Mouse (Mus musculus): Measurements from ENCODE around the gene Oip5.
"Not testable (repeated sequence)": the region's sequence is repeated elsewhere in the genome, so short reads cannot be mapped to it uniquely, and the experiment has no call there.

The Oip5 gene

DNA sequence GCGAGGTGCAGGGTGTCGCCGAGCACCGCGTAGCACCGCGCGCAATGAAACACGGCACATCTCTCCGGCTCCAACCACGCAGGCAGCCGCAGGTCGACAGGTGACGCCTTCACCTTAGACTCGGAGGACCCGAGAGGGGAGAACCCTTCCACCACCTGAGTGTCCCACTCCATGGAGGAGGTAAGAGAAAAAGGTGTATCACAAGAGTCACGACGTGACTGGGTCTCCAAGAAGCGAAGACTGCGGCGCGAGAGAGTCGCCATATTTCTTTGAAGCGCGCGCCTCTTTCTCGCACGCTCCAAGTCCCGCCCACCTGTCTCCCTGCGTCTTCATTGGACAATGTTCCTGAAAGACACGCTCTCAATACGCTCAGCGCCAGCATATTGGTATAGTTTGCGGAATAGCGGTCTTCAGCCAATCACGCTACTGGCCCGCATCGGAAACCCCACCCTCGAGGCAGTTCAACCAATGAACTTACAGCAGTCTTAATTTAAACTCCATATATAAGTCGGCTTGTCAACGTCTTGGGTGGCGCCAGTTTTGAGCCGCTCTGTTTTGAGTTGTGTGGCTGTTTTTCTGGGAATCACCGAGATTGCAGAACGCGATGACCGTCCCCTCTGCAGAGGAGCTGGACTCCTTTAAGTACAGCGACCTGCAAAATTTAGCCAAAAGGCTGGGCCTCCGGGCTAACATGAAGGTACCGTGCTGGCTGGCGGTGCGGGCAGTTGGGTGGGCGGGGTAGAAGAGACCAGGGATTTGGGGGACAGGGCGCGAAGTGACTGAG is at the start of gene Oip5, which contains the start of gene Nusap1:
Gene Oip5 (minus strand): TSS at position 271 of the 784 bp plus-strand sequence.
Gene Nusap1 (plus strand): TSS at position 100 of the 784 bp plus-strand sequence.
- DNase-seq (ENCODE audit: low spot score) = peak; percentile 95

DNA sequence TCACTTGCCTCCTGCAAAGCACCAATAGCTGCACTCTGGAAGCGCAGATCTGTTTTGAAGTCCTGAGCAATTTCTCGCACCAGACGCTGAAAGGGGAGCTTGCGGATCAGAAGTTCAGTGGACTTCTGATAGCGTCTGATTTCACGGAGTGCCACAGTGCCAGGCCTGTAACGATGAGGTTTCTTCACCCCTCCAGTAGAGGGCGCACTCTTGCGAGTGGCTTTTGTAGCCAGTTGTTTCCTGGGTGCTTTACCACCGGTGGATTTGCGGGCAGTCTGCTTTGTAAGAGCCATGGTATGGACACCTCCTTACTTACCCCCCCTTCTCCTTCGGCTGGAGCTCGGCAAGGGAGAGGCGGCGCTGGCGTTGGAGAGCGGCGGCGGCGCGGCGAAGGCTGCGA is 47.5 kb upstream of the Oip5 start:
- DNase-seq (ENCODE audit: low spot score) = not testable (repeated sequence)

DNA sequence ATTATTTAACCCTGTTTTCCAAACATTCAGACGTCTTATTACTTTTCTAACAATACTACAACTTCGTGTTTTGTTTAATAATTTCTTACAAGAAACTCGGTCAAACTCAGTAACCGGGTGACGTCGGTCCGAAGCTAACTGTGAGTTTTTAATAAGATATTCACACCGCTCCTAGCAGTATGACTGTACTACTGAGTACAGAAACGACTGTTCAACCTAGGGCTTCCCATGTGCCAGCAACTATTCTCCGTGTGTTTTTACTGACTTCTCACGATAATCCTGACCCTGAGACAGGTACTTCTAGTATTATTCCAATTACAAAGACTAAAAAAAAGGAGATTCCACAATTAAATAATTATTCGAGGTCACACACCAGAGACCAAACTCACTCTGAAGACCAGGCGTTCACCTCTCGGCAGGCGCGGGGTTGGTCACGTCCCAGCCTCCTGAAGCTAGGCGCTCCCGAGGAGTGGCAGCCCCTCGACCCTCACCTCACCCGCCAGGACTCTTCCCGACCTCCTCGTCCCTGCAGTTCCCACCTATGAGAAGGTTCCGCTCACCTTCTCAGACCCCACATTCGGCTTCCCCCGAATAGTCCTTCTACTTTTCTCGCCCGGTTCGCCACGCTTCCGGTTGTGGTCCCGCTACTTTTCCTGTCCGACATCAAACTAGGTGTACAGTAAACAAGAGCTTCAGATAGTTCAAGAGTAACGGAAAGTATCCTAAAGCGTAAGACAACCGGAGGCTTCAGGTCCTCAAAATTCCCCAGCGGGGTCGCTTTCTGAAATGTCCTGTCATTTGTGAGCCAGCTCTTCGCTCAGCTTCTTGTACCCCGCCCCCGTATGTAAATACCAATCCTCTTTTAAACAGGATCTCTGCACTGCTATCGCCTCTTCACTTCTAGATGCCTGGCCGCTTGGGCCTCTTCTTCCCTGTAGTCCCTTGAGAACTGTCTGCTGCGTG is 44.2 kb upstream of the Oip5 start, which contains the start of gene Ndufaf1:
Gene Ndufaf1 (minus strand): TSS at position 608 of the 963 bp plus-strand sequence.
- DNase-seq (ENCODE audit: low spot score) = peak; percentile 79

- DNase-seq (ENCODE audit: low spot score) = no peak
Measured at GRCm38 (mm10) chr2:119644254-119644653, 26.0 kb upstream of the Oip5 start.

DNA sequence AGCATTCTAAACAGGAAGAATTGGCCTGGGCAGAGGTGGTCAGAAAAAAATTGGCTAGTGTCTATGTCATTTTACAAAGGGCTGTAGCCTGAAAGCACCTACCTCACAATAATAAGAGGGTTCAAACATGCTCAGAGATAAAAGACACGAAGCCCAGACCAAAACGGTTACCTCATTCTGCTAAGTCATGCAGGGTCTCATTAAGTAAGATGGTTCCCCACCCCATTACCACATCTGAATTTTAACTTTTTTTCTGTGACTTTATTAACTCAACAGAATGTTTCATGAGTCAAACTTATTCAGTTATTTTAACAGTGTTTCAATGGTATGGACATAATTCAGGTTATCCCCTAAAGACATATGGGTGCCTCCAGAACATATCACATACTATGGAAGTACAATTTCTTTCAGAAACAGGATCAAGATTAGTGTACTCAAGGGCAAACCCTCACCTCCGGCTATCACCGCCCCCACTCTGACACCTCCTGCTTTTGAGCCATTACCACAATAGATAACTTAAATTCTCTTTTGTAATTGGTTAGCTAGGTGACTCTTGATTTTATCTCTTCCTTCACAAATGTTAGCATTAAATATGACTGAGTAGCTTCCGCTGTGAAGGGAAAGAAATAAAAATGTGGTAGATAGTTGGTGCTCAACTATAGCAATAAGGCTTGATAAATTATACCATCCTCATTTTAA is 23.1 kb upstream of the Oip5 start:
- no peak for DNase-seq (ENCODE audit: low spot score)

- DNase-seq (ENCODE audit: low spot score) = no peak
Measured at GRCm38 (mm10) chr2:119636781-119637180, 18.5 kb upstream of the Oip5 start.

GRCm38 (mm10) chr2:119621302-119621701 is 3.0 kb upstream of the Oip5 start:
- DNase-seq (ENCODE audit: low spot score) = no peak

GRCm38 (mm10) chr2:119619002-119619401 is 733 bp upstream of the Oip5 start:
- not testable (repeated sequence) for DNase-seq (ENCODE audit: low spot score)

- DNase-seq (ENCODE audit: low spot score) = no peak
Measured at GRCm38 (mm10) chr2:119617841-119618198, 449 bp downstream of the Oip5 start.

- no peak for DNase-seq (ENCODE audit: low spot score)
Measured at GRCm38 (mm10) chr2:119607023-119607422, 11.2 kb downstream of the Oip5 start.

- DNase-seq (ENCODE audit: low spot score) = no peak
Measured at GRCm38 (mm10) chr2:119605361-119605973, 12.8 kb downstream of the Oip5 start.

DNA sequence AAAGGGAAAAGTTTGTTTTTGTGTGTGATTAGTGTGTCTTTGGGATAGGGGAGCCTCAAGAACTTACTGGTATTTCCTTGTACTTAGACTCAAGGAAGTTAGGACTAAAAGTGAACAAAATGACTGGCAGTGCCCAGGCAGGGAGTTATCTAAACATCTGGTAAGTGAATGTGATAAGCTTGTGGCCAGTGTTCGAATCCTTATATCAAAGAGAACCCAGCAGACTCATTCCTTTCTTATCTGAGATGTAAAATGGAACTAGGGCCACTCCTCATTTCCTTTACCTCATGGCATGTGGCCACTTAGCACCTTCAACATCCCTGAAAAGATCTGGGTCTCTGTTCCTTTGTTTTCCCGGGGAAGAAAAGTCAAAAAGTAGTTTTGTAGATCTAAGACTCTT is 14.4 kb downstream of the Oip5 start:
- no peak for DNase-seq (ENCODE audit: low spot score)

DNA sequence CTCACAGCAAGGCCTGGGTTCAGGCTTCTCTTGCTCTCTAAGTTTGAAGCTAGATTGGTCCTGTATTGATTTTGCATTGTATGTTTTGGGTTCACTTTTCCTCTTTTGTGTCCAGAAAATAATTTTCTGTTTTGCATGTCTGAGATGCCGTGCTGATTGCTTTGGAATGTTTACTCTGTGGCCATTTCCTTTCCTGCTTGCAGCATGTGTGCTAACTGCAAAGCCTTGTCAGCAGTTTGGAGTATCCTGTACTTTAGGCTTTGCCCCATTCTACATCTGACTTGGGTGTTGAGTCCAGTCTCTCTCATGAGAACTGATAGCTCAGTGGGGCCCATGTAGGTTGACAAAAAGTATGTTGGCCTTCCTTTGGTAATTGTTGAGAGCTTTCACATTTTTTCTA is 15.8 kb downstream of the Oip5 start:
- DNase-seq (ENCODE audit: low spot score) = no peak

DNA sequence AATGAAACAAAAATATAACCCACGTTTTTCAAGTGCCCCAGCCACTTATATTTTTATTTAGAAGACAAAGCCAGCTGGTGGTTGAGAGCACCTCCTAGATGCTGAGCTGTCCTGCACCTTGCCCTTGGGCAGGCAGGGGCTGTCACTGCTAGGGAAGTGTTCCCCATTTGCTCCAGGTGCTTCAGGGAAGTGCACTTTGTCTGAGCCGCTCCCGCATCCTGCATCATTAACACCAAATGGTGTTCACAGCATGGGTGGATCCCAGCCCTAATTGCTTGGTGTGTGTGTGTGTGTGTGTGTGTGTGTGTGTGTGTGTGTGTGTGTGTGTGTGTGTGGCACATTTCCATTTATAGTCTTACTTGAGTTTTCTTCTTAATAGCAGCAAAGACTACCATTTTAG is 16.7 kb downstream of the Oip5 start:
- DNase-seq (ENCODE audit: low spot score) = not testable (repeated sequence)

- no peak for DNase-seq (ENCODE audit: low spot score)
Measured at GRCm38 (mm10) chr2:119601027-119601426, 17.2 kb downstream of the Oip5 start.

- no peak for DNase-seq (ENCODE audit: low spot score)
Measured at GRCm38 (mm10) chr2:119596781-119597330, 21.4 kb downstream of the Oip5 start.

GRCm38 (mm10) chr2:119595308-119595707 is 23.0 kb downstream of the Oip5 start:
- DNase-seq (ENCODE audit: low spot score) = no peak

- peak; percentile 91 for DNase-seq (ENCODE audit: low spot score)
Measured at GRCm38 (mm10) chr2:119594113-119594981, 23.9 kb downstream of the Oip5 start.

DNA sequence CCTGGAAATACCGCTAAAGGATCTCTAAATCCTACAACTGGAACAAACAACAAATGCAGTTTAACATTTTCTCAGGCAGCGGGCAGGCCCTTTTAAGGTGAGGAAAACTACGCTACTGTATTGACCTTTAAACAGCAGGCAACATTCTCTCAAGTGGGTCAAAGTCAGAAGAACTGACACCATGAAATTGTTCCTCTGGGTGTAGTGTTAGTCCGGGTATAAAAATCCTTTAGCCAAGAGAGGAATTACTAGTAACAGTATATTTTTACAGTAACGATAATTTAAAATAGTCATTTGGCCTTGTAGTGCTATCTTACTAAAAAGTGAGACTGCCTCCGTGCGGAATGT is 24.5 kb downstream of the Oip5 start:
- DNase-seq (ENCODE audit: low spot score) = no peak

- peak; percentile 8 for DNase-seq (ENCODE audit: low spot score)
Measured at GRCm38 (mm10) chr2:119591247-119591646, 27.0 kb downstream of the Oip5 start.

All from T-cell, adult 2 months (primary cell).